Mouse (Mus musculus) stomach, postnatal 0 days (tissue): ENCODE data around the gene Med24.

ENCODE experiments used
- CTCF ChIP-seq: IDR thresholded peaks from 2 replicates; pipeline ENCODE4 v1.5.1; 2016; ENCODE audit warnings: antibody characterized with exemption, low read depth, mild to moderate bottlenecking, moderate library complexity
- EP300 ChIP-seq: optimal IDR thresholded peaks from 2 replicates; pipeline ENCODE3; 2016; ENCODE audit warnings: antibody characterized with exemption

- TF ChIP-seq CTCF = peak; percentile 98
- TF ChIP-seq EP300 = no peak
These were observed 25.5 kb upstream of the Med24 start for GRCm38 (mm10) chr11:98754621-98755181.
